Mouse (Mus musculus) myocyte (in vitro differentiated cells): ENCODE results near the gene Pitx2. TPM values are rescaled to one million over a fixed set of nuclear protein-coding genes. Genes with fewer than 3 reads are reported as not detected.

Experiments
- H3K27me3 ChIP-seq: one replicate; pipeline ENCODE4 v1.6.1; 2011; ENCODE audit not compliant: control insufficient read depth, insufficient read depth, insufficient read length
- H3K36me3 ChIP-seq: one replicate; pipeline ENCODE4 v1.6.1; 2011; ENCODE audit not compliant: control insufficient read depth, insufficient read depth
- H3K4me2 ChIP-seq: one replicate; pipeline ENCODE4 v1.6.1; 2011; ENCODE audit warnings: low read depth, control low read depth
- H3K4me3 ChIP-seq: one replicate; pipeline ENCODE4 v1.5.1; 2011; ENCODE audit warnings: mild to moderate bottlenecking, control low read depth, moderate library complexity
- H3K79me2 ChIP-seq: one replicate; pipeline ENCODE4 v1.6.1; 2011; ENCODE audit not compliant: control insufficient read depth, insufficient read depth
- H3ac ChIP-seq: one replicate; pipeline ENCODE4 v1.6.1; 2011; ENCODE audit not compliant: control insufficient read depth, insufficient read length
- CEBPB ChIP-seq: IDR thresholded peaks from 2 replicates; pipeline ENCODE4 v1.6.1; 2011; ENCODE audit warnings: mild to moderate bottlenecking, moderate library complexity; ENCODE audit not compliant: poor library complexity, insufficient read depth, severe bottlenecking
- E2F4 ChIP-seq: IDR thresholded peaks from one replicate; pipeline ENCODE4 v1.6.1; 2011; ENCODE audit warnings: mild to moderate bottlenecking, control low read depth, moderate library complexity; ENCODE audit not compliant: insufficient read depth
- MAX ChIP-seq: IDR thresholded peaks from one replicate; pipeline ENCODE4 v1.6.1; 2011; ENCODE audit warnings: low read depth, mild to moderate bottlenecking, control low read depth
- MYOD1 ChIP-seq, 3 experiments: IDR thresholded peaks; one replicate each; pipeline ENCODE4 v1.6.1; 2011; ENCODE audit warnings: control low read depth in 2 of 3, low read depth in 2 of 3, mild to moderate bottlenecking in 2 of 3, moderate library complexity in 1 of 3; ENCODE audit not compliant: insufficient read length in 2 of 3, control insufficient read depth in 1 of 3
- MYOG ChIP-seq, 3 experiments: IDR thresholded peaks; one replicate each; pipeline ENCODE4 v1.6.1; 2011; ENCODE audit warnings: control low read depth in 2 of 3, low read depth in 2 of 3, mild to moderate bottlenecking in 2 of 3; ENCODE audit not compliant: insufficient read length in 2 of 3, control insufficient read depth in 1 of 3, insufficient read depth in 1 of 3
- POLR2A ChIP-seq: IDR thresholded peaks from one replicate; pipeline ENCODE4 v1.6.1; 2011; ENCODE audit warnings: low read depth, mild to moderate bottlenecking, control low read depth, moderate library complexity; ENCODE audit not compliant: insufficient read length
- POLR2AphosphoS2 ChIP-seq: IDR thresholded peaks from one replicate; pipeline ENCODE4 v1.6.1; 2011; ENCODE audit warnings: low read depth, control low read depth; ENCODE audit not compliant: insufficient read length
- REST ChIP-seq: IDR thresholded peaks from one replicate; pipeline ENCODE4 v1.6.1; 2011; ENCODE audit warnings: mild to moderate bottlenecking, control low read depth, moderate library complexity; ENCODE audit not compliant: insufficient read depth, insufficient read length
- SRF ChIP-seq: IDR thresholded peaks from one replicate; pipeline ENCODE4 v1.6.1; 2011; ENCODE audit warnings: low read depth; ENCODE audit not compliant: control insufficient read depth, insufficient read length
- TCF12 ChIP-seq: IDR thresholded peaks from one replicate; pipeline ENCODE4 v1.6.1; 2011; ENCODE audit warnings: mild to moderate bottlenecking, control low read depth; ENCODE audit not compliant: poor library complexity, insufficient read depth, severe bottlenecking
- TCF3 ChIP-seq: IDR thresholded peaks from one replicate; pipeline ENCODE4 v1.6.1; 2011; ENCODE audit warnings: low read depth, control low read depth; ENCODE audit not compliant: insufficient read length
- USF1 ChIP-seq: IDR thresholded peaks from one replicate; pipeline ENCODE4 v1.6.1; 2011; ENCODE audit warnings: low read depth, mild to moderate bottlenecking, control low read depth, moderate library complexity
- polyA plus RNA-seq: library from polyadenylated mRNA; unstranded; fragments of >200 nt; fragmentation: generic; extraction: Trizol; gene quantifications from one replicate; pipeline ENCODE4 v1.2.1, GENCODE M21; 2012; ENCODE audit warnings: missing spikeins

The Pitx2 gene
- polyA plus RNA-seq, 1 experiment, result 35.6 TPM

- H3K36me3 ChIP-seq, result no peaks in the 10 kb centered on the region
- no peaks in the 10 kb centered on the region for H3K27me3 ChIP-seq
- no peak overlapping the region for H3K4me2 ChIP-seq
- peaks cover 21% of the 10 kb centered on the region for H3K79me2 ChIP-seq
- no peak for TF ChIP-seq POLR2AphosphoS2
- no peak for TF ChIP-seq REST
- no peak for TF ChIP-seq SRF
- TF ChIP-seq MAX, result no peak
- no peak for TF ChIP-seq USF1
- TF ChIP-seq E2F4, result no peak
- TF ChIP-seq TCF12, result no peak
- no peak for TF ChIP-seq TCF3
- TF ChIP-seq MYOD1 (IDR thresholded peaks at IDR 0.05; ENCODE audit: control insufficient read depth in 1 of 3, insufficient read length in 2 of 3, low read depth in 2 of 3), result no peak
- TF ChIP-seq CEBPB, result no peak
- no peak for TF ChIP-seq POLR2A
- no peak for TF ChIP-seq MYOG (IDR thresholded peaks at IDR 0.05; ENCODE audit: control insufficient read depth in 1 of 3, insufficient read depth in 1 of 3, insufficient read length in 2 of 3, low read depth in 2 of 3)
- no peak overlapping the region for H3ac ChIP-seq
- H3K4me3 ChIP-seq, result no peak overlapping the region
Measured at GRCm38 (mm10) chr3:129197035-129197434, 2.6 kb upstream of the Pitx2 start.

GRCm38 (mm10) chr3:129197786-129198626 is 1.7 kb upstream of the Pitx2 start:
- no peaks in the 10 kb centered on the region for H3K27me3 ChIP-seq
- no peak overlapping the region for H3ac ChIP-seq
- no peak overlapping the region for H3K4me2 ChIP-seq
- H3K4me3 ChIP-seq, result peak overlapping the region; percentile 94
- no peaks in the 10 kb centered on the region for H3K36me3 ChIP-seq
- TF ChIP-seq MAX (no peak), TCF3 (no peak), MYOG (IDR thresholded peaks at IDR 0.05; ENCODE audit: control insufficient read depth in 1 of 3, insufficient read depth in 1 of 3, insufficient read length in 2 of 3, low read depth in 2 of 3) (no peak), MYOD1 (IDR thresholded peaks at IDR 0.05; ENCODE audit: control insufficient read depth in 1 of 3, insufficient read length in 2 of 3, low read depth in 2 of 3) (no peak), POLR2AphosphoS2 (no peak), CEBPB (no peak), SRF (no peak), REST (no peak), USF1 (no peak), TCF12 (no peak), E2F4 (no peak), POLR2A (no peak)
- peaks cover 31% of the 10 kb centered on the region for H3K79me2 ChIP-seq

GRCm38 (mm10) chr3:129198627-129198903 is 1.1 kb upstream of the Pitx2 start:
- no peak for TF ChIP-seq TCF3
- no peak for TF ChIP-seq TCF12
- TF ChIP-seq SRF, result no peak
- no peak for TF ChIP-seq MYOD1 (IDR thresholded peaks at IDR 0.05; ENCODE audit: control insufficient read depth in 1 of 3, insufficient read length in 2 of 3, low read depth in 2 of 3)
- TF ChIP-seq CEBPB, result no peak
- TF ChIP-seq MYOG (IDR thresholded peaks at IDR 0.05; ENCODE audit: control insufficient read depth in 1 of 3, insufficient read depth in 1 of 3, insufficient read length in 2 of 3, low read depth in 2 of 3), result no peak
- TF ChIP-seq POLR2AphosphoS2, result no peak
- no peak for TF ChIP-seq POLR2A
- TF ChIP-seq MAX, result no peak
- TF ChIP-seq USF1, result no peak

GRCm38 (mm10) chr3:129199160-129199608 is 494 bp upstream of the Pitx2 start:
- no peaks in the 10 kb centered on the region for H3K27me3 ChIP-seq
- no peaks in the 10 kb centered on the region for H3K36me3 ChIP-seq
- H3K4me2 ChIP-seq, result peak overlapping the region; percentile 81
- peak overlapping the region; percentile 94 for H3K4me3 ChIP-seq
- TF ChIP-seq E2F4 (no peak), SRF (no peak), TCF3 (no peak), POLR2A (no peak), REST (no peak), TCF12 (no peak), POLR2AphosphoS2 (no peak), MYOD1 (IDR thresholded peaks at IDR 0.05; ENCODE audit: control insufficient read depth in 1 of 3, insufficient read length in 2 of 3, low read depth in 2 of 3) (no peak), USF1 (no peak), MYOG (IDR thresholded peaks at IDR 0.05; ENCODE audit: control insufficient read depth in 1 of 3, insufficient read depth in 1 of 3, insufficient read length in 2 of 3, low read depth in 2 of 3) (no peak), MAX (no peak), CEBPB (no peak)
- peaks cover 41% of the 10 kb centered on the region for H3K79me2 ChIP-seq
- H3ac ChIP-seq, result peak overlapping the region; percentile 86

More at GRCm38 (mm10) chr3:129198627-129198903, 1.1 kb upstream of the Pitx2 start:
- no peaks in the 10 kb centered on the region for H3K36me3 ChIP-seq
- H3K4me2 ChIP-seq, result peak overlapping the region; percentile 81
- H3K79me2 ChIP-seq, result peaks cover 35% of the 10 kb centered on the region
- no peaks in the 10 kb centered on the region for H3K27me3 ChIP-seq
- H3K4me3 ChIP-seq, result peak overlapping the region; percentile 94
- no peak overlapping the region for H3ac ChIP-seq
